Mouse (Mus musculus): ENCODE results near the gene Tha1. TPM values are rescaled to one million over a fixed set of nuclear protein-coding genes. Genes with fewer than 3 reads are reported as not detected.

Tha1 gene
- polyA plus RNA-seq, 1 experiment from 2014 or later: 3.0 TPM

Other genes starting within 250 kb of the Tha1 start
- gene Tnrc6c, start 219.2 kb downstream of the Tha1 start, polyA plus RNA-seq (2015; fragmentation: Nextera tagmentation; extraction: Ambion mirVana): 24.9 and 26.5 TPM in 2 replicates
- gene Tmc8, start 91.4 kb downstream of the Tha1 start, polyA plus RNA-seq (2015; fragmentation: Nextera tagmentation; extraction: Ambion mirVana): 0.95 and 1.5 TPM in 2 replicates
- gene Tmc6, start 91.3 kb downstream of the Tha1 start, polyA plus RNA-seq (2015; fragmentation: Nextera tagmentation; extraction: Ambion mirVana): 8.6 and 9.7 TPM in 2 replicates
- gene 6030468B19Rik, start 75.8 kb downstream of the Tha1 start, polyA plus RNA-seq (2015; fragmentation: Nextera tagmentation; extraction: Ambion mirVana): 0.18 TPM in 1 of 2 replicates, not detected in the other
- gene Gm20708, start 63.8 kb downstream of the Tha1 start, polyA plus RNA-seq (2015; fragmentation: Nextera tagmentation; extraction: Ambion mirVana): 0.56 and 1.6 TPM in 2 replicates
- gene Syngr2, start 63.8 kb downstream of the Tha1 start, polyA plus RNA-seq (2015; fragmentation: Nextera tagmentation; extraction: Ambion mirVana): 15.3 and 17.5 TPM in 2 replicates
- gene Afmid, start 47.6 kb downstream of the Tha1 start, polyA plus RNA-seq (2015; fragmentation: Nextera tagmentation; extraction: Ambion mirVana): 2.7 and 3.3 TPM in 2 replicates
- 15.8 and 24.0 TPM in 2 replicates for gene Tk1, start 47.4 kb downstream of the Tha1 start, polyA plus RNA-seq (2015; fragmentation: Nextera tagmentation; extraction: Ambion mirVana)
- 50.1 and 68.8 TPM in 2 replicates for gene Birc5, start 24.2 kb downstream of the Tha1 start, polyA plus RNA-seq (2015; fragmentation: Nextera tagmentation; extraction: Ambion mirVana)
- gene Tmem235, start 12.7 kb downstream of the Tha1 start, polyA plus RNA-seq (2015; fragmentation: Nextera tagmentation; extraction: Ambion mirVana): not detected in 2 replicates
- 7.8 and 8.7 TPM in 2 replicates for gene Socs3, start 96.6 kb upstream of the Tha1 start, polyA plus RNA-seq (2015; fragmentation: Nextera tagmentation; extraction: Ambion mirVana)
- gene Pgs1, start 112.8 kb upstream of the Tha1 start, polyA plus RNA-seq (2015; fragmentation: Nextera tagmentation; extraction: Ambion mirVana): 46.9 and 49.0 TPM in 2 replicates